Mouse (Mus musculus): ENCODE results near the gene Csrnp1. TPM values are rescaled to one million over a fixed set of nuclear protein-coding genes. Genes with fewer than 3 reads are reported as not detected.

Gene Csrnp1
- polyA plus RNA-seq, 1 experiment from 2014 or later = 0.62 TPM

- no peak for ATAC-seq (ENCODE audit: low FRiP score)
- no peak overlapping the region for H3K4me3 ChIP-seq (ENCODE audit: low read depth, low read length)
- peaks cover 27% of the 10 kb centered on the region for H3K4me1 ChIP-seq (replicated peaks; ENCODE audit: control insufficient read depth, insufficient read depth, low read length)
- no peaks in the 10 kb centered on the region for H3K9me3 ChIP-seq (ENCODE audit: control insufficient read depth, low read length)
- WGBS = 46% methylated on average over 9 of the region's 9 CpGs
- no peak for DNase-seq (ENCODE audit: low spot score)
- peaks cover 9% of the 10 kb centered on the region for H3K27me3 ChIP-seq (ENCODE audit: control insufficient read depth, insufficient read depth, low read length)
- no peak overlapping the region for H3K9ac ChIP-seq (ENCODE audit: low read depth, low read length)
- no peaks in the 10 kb centered on the region for H3K36me3 ChIP-seq (ENCODE audit: control insufficient read depth, insufficient read depth, low read length)
- H3K27ac ChIP-seq (ENCODE audit: low read depth, low read length) = no peak overlapping the region
- no peak overlapping the region for H3K4me2 ChIP-seq (replicated peaks; ENCODE audit: low read depth, low read length)
Observed at GRCm38 (mm10) chr9:119978151-119978810, 6.2 kb downstream of the Csrnp1 start.

GRCm38 (mm10) chr9:119977557-119978060 is 6.8 kb downstream of the Csrnp1 start:
- DNase-seq (ENCODE audit: low spot score) (no peak), ATAC-seq (ENCODE audit: low FRiP score) (no peak)
- 74% methylated on average over 5 of the region's 5 CpGs for WGBS
- no peaks in the 10 kb centered on the region for H3K9me3 ChIP-seq (ENCODE audit: control insufficient read depth, low read length)
- H3K36me3 ChIP-seq (ENCODE audit: control insufficient read depth, insufficient read depth, low read length) = no peaks in the 10 kb centered on the region
- H3K9ac ChIP-seq (ENCODE audit: low read depth, low read length) = no peak overlapping the region
- peaks cover 21% of the 10 kb centered on the region for H3K4me1 ChIP-seq (replicated peaks; ENCODE audit: control insufficient read depth, insufficient read depth, low read length)
- H3K27me3 ChIP-seq (ENCODE audit: control insufficient read depth, insufficient read depth, low read length) = peaks cover 2% of the 10 kb centered on the region
- H3K4me3 ChIP-seq (ENCODE audit: low read depth, low read length) = no peak overlapping the region
- no peak overlapping the region for H3K4me2 ChIP-seq (replicated peaks; ENCODE audit: low read depth, low read length)
- no peak overlapping the region for H3K27ac ChIP-seq (ENCODE audit: low read depth, low read length)

- no peak for ATAC-seq (ENCODE audit: low FRiP score)
- H3K4me1 ChIP-seq (replicated peaks; ENCODE audit: control insufficient read depth, insufficient read depth, low read length) = peaks cover 14% of the 10 kb centered on the region; the same call in 1 of the 2 replicates
Observed at GRCm38 (mm10) chr9:119976704-119977556, 7.5 kb downstream of the Csrnp1 start.

GRCm38 (mm10) chr9:119975286-119975685 is 9.2 kb downstream of the Csrnp1 start:
- no peak for ATAC-seq (ENCODE audit: low FRiP score)
- H3K27me3 ChIP-seq (ENCODE audit: control insufficient read depth, insufficient read depth, low read length) = no peaks in the 10 kb centered on the region
- no peak for DNase-seq (ENCODE audit: low spot score)
- 93% methylated on average over 4 of the region's 4 CpGs for WGBS
- H3K9me3 ChIP-seq (ENCODE audit: control insufficient read depth, low read length) = no peaks in the 10 kb centered on the region
- H3K27ac ChIP-seq (ENCODE audit: low read depth, low read length) = no peak overlapping the region
- no peak overlapping the region for H3K9ac ChIP-seq (ENCODE audit: low read depth, low read length)
- no peaks in the 10 kb centered on the region; the same call in none of the 2 replicates for H3K4me1 ChIP-seq (replicated peaks; ENCODE audit: control insufficient read depth, insufficient read depth, low read length)
- no peak overlapping the region for H3K4me3 ChIP-seq (ENCODE audit: low read depth, low read length)
- no peaks in the 10 kb centered on the region for H3K36me3 ChIP-seq (ENCODE audit: control insufficient read depth, insufficient read depth, low read length)
- H3K4me2 ChIP-seq (replicated peaks; ENCODE audit: low read depth, low read length) = no peak overlapping the region

More at GRCm38 (mm10) chr9:119976704-119977556, 7.5 kb downstream of the Csrnp1 start:
- H3K36me3 ChIP-seq (ENCODE audit: control insufficient read depth, insufficient read depth, low read length) = no peaks in the 10 kb centered on the region
- no peaks in the 10 kb centered on the region for H3K27me3 ChIP-seq (ENCODE audit: control insufficient read depth, insufficient read depth, low read length)
- WGBS = 65% methylated on average over 17 of the region's 17 CpGs
- DNase-seq (ENCODE audit: low spot score) = no peak
- H3K27ac ChIP-seq (ENCODE audit: low read depth, low read length) = no peak overlapping the region
- no peaks in the 10 kb centered on the region for H3K9me3 ChIP-seq (ENCODE audit: control insufficient read depth, low read length)
- H3K4me2 ChIP-seq (replicated peaks; ENCODE audit: low read depth, low read length) = no peak overlapping the region
- no peak overlapping the region for H3K9ac ChIP-seq (ENCODE audit: low read depth, low read length)
- no peak overlapping the region for H3K4me3 ChIP-seq (ENCODE audit: low read depth, low read length)

GRCm38 (mm10) chr9:119974609-119975008 is 9.8 kb downstream of the Csrnp1 start:
- Histone ChIP-seq H3K27me3 (ENCODE audit: control insufficient read depth, insufficient read depth, low read length) (no peaks in the 10 kb centered on the region), H3K36me3 (ENCODE audit: control insufficient read depth, insufficient read depth, low read length) (no peaks in the 10 kb centered on the region), H3K4me3 (ENCODE audit: low read depth, low read length) (no peak overlapping the region), H3K9ac (ENCODE audit: low read depth, low read length) (no peak overlapping the region), H3K9me3 (ENCODE audit: control insufficient read depth, low read length) (no peaks in the 10 kb centered on the region), H3K4me1 (replicated peaks; ENCODE audit: control insufficient read depth, insufficient read depth, low read length) (no peaks in the 10 kb centered on the region; the same call in none of the 2 replicates), H3K4me2 (replicated peaks; ENCODE audit: low read depth, low read length) (no peak overlapping the region), H3K27ac (ENCODE audit: low read depth, low read length) (no peak overlapping the region)
- DNase-seq (ENCODE audit: low spot score) (no peak), ATAC-seq (ENCODE audit: low FRiP score) (no peak)
- 82% methylated on average over 5 of the region's 5 CpGs for WGBS

GRCm38 (mm10) chr9:119973869-119974520 is 10.5 kb downstream of the Csrnp1 start:
- Histone ChIP-seq H3K27me3 (ENCODE audit: control insufficient read depth, insufficient read depth, low read length) (no peaks in the 10 kb centered on the region), H3K27ac (ENCODE audit: low read depth, low read length) (no peak overlapping the region), H3K4me3 (ENCODE audit: low read depth, low read length) (no peak overlapping the region), H3K4me2 (replicated peaks; ENCODE audit: low read depth, low read length) (no peak overlapping the region), H3K4me1 (replicated peaks; ENCODE audit: control insufficient read depth, insufficient read depth, low read length) (no peaks in the 10 kb centered on the region; the same call in none of the 2 replicates), H3K9me3 (ENCODE audit: control insufficient read depth, low read length) (no peaks in the 10 kb centered on the region), H3K9ac (ENCODE audit: low read depth, low read length) (no peak overlapping the region), H3K36me3 (ENCODE audit: control insufficient read depth, insufficient read depth, low read length) (no peaks in the 10 kb centered on the region)
- ATAC-seq (ENCODE audit: low FRiP score) = no peak
- DNase-seq (ENCODE audit: low spot score) = no peak
- WGBS = 93% methylated on average over 27 of the region's 27 CpGs

- no peak overlapping the region for H3K27ac ChIP-seq (ENCODE audit: low read depth, low read length)
- WGBS = 97% methylated on average over 23 of the region's 23 CpGs
- no peaks in the 10 kb centered on the region for H3K36me3 ChIP-seq (ENCODE audit: control insufficient read depth, insufficient read depth, low read length)
- H3K4me1 ChIP-seq (replicated peaks; ENCODE audit: control insufficient read depth, insufficient read depth, low read length) = no peaks in the 10 kb centered on the region; the same call in 1 of the 2 replicates
- no peaks in the 10 kb centered on the region for H3K27me3 ChIP-seq (ENCODE audit: control insufficient read depth, insufficient read depth, low read length)
- DNase-seq (ENCODE audit: low spot score) (no peak), ATAC-seq (ENCODE audit: low FRiP score) (no peak)
- H3K4me3 ChIP-seq (ENCODE audit: low read depth, low read length) = no peak overlapping the region
- H3K4me2 ChIP-seq (replicated peaks; ENCODE audit: low read depth, low read length) = no peak overlapping the region
- H3K9ac ChIP-seq (ENCODE audit: low read depth, low read length) = no peak overlapping the region
- H3K9me3 ChIP-seq (ENCODE audit: control insufficient read depth, low read length) = no peaks in the 10 kb centered on the region
Observed at GRCm38 (mm10) chr9:119973281-119973680, 11.2 kb downstream of the Csrnp1 start.

- no peak overlapping the region for H3K9ac ChIP-seq (ENCODE audit: low read depth, low read length)
- H3K27me3 ChIP-seq (ENCODE audit: control insufficient read depth, insufficient read depth, low read length) = no peaks in the 10 kb centered on the region
- DNase-seq (ENCODE audit: low spot score) (no peak), ATAC-seq (ENCODE audit: low FRiP score) (no peak)
- 88% methylated on average over 12 of the region's 12 CpGs for WGBS
- no peak overlapping the region for H3K4me2 ChIP-seq (replicated peaks; ENCODE audit: low read depth, low read length)
- no peak overlapping the region for H3K4me3 ChIP-seq (ENCODE audit: low read depth, low read length)
- H3K36me3 ChIP-seq (ENCODE audit: control insufficient read depth, insufficient read depth, low read length) = no peaks in the 10 kb centered on the region
- H3K9me3 ChIP-seq (ENCODE audit: control insufficient read depth, low read length) = no peaks in the 10 kb centered on the region
- no peaks in the 10 kb centered on the region; the same call in 1 of the 2 replicates for H3K4me1 ChIP-seq (replicated peaks; ENCODE audit: control insufficient read depth, insufficient read depth, low read length)
- no peak overlapping the region for H3K27ac ChIP-seq (ENCODE audit: low read depth, low read length)
Observed at GRCm38 (mm10) chr9:119972582-119972981, 11.9 kb downstream of the Csrnp1 start.
